Mouse (Mus musculus): Measurements from ENCODE around the gene C1qb.

DNA sequence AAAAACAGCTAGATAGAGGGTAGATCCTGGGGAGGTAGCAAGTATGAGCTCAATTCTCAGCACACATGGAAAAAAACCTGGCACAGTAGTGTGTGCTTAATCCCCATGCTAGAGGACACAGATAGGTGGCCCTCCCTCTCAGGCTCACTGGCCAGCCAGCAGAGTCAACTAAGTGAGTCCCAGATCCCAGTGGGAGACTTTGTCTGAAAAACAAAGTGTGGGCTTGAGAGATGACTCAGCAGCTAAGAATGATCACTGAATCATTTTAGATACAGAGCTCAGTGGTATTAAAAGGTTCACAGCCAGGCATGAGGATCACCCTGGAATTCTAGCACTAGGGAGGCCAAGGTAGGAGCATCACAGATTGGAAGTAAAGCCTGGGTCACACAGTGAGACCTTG is 21.8 kb upstream of the C1qb start:
- TF ChIP-seq CTCF (IDR thresholded peaks at IDR 0.05; ENCODE audit: low read depth), result no peak
- TF ChIP-seq EP300 (IDR thresholded peaks at IDR 0.05; ENCODE audit: low read depth), result no peak

All from heart, postnatal 0 days (tissue).